Mouse (Mus musculus): ENCODE measurements around the gene Afdn.
"Not testable (repeated sequence)": the region's sequence is repeated elsewhere in the genome, so short reads cannot be mapped to it uniquely, and the experiment has no call there.

The Afdn gene

GRCm38 (mm10) chr17:13870236-13870635 lies 109.9 kb downstream of the Afdn start:
- DNase-seq (ENCODE audit: low read depth, low spot score) = no peak

GRCm38 (mm10) chr17:13874245-13874644 lies 113.9 kb downstream of the Afdn start:
- DNase-seq (ENCODE audit: low read depth, low spot score) = no peak

- DNase-seq (ENCODE audit: low read depth, low spot score) = no peak
Measured at GRCm38 (mm10) chr17:13877460-13877859, 117.1 kb downstream of the Afdn start.

GRCm38 (mm10) chr17:13879731-13880130 lies 119.4 kb downstream of the Afdn start:
- DNase-seq (ENCODE audit: low read depth, low spot score) = no peak

GRCm38 (mm10) chr17:13883540-13883939 lies 123.2 kb downstream of the Afdn start:
- no peak for DNase-seq (ENCODE audit: low read depth, low spot score)

- no peak for DNase-seq (ENCODE audit: low read depth, low spot score)
Measured at GRCm38 (mm10) chr17:13889818-13890434, 129.6 kb downstream of the Afdn start.

GRCm38 (mm10) chr17:13890932-13891331 lies 130.6 kb downstream of the Afdn start:
- DNase-seq (ENCODE audit: low read depth, low spot score) = no peak

- DNase-seq (ENCODE audit: low read depth, low spot score) = no peak
Measured at GRCm38 (mm10) chr17:13898838-13899237, 138.5 kb downstream of the Afdn start.

GRCm38 (mm10) chr17:13899241-13899640 lies 138.9 kb downstream of the Afdn start:
- no peak for DNase-seq (ENCODE audit: low read depth, low spot score)

- DNase-seq (ENCODE audit: low read depth, low spot score) = no peak
Measured at GRCm38 (mm10) chr17:13903793-13904192, 143.5 kb downstream of the Afdn start.

GRCm38 (mm10) chr17:13907082-13907481 lies 146.7 kb downstream of the Afdn start:
- no peak for DNase-seq (ENCODE audit: low read depth, low spot score)

- no peak for DNase-seq (ENCODE audit: low read depth, low spot score)
Measured at GRCm38 (mm10) chr17:13907681-13908080, 147.3 kb downstream of the Afdn start.

GRCm38 (mm10) chr17:13913951-13914350 lies 153.6 kb downstream of the Afdn start:
- no peak for DNase-seq (ENCODE audit: low read depth, low spot score)

GRCm38 (mm10) chr17:13914531-13914930 lies 154.2 kb downstream of the Afdn start:
- no peak for DNase-seq (ENCODE audit: low read depth, low spot score)

GRCm38 (mm10) chr17:13920771-13921170 lies 160.4 kb downstream of the Afdn start:
- DNase-seq (ENCODE audit: low read depth, low spot score) = no peak

GRCm38 (mm10) chr17:13923418-13923817 lies 163.1 kb downstream of the Afdn start:
- no peak for DNase-seq (ENCODE audit: low read depth, low spot score)

- no peak for DNase-seq (ENCODE audit: low read depth, low spot score)
Measured at GRCm38 (mm10) chr17:13924588-13924987, 164.2 kb downstream of the Afdn start.

- no peak for DNase-seq (ENCODE audit: low read depth, low spot score)
Measured at GRCm38 (mm10) chr17:13925931-13926330, 165.6 kb downstream of the Afdn start.

- DNase-seq (ENCODE audit: low read depth, low spot score) = no peak
Measured at GRCm38 (mm10) chr17:13930421-13930820, 170.1 kb downstream of the Afdn start.

- not testable (repeated sequence) for DNase-seq (ENCODE audit: low read depth, low spot score)
Measured at GRCm38 (mm10) chr17:13935364-13935763, 175.0 kb downstream of the Afdn start.

GRCm38 (mm10) chr17:13937787-13938186 lies 177.4 kb downstream of the Afdn start:
- DNase-seq (ENCODE audit: low read depth, low spot score) = no peak

- no peak for DNase-seq (ENCODE audit: low read depth, low spot score)
Measured at GRCm38 (mm10) chr17:13938652-13939051, 178.3 kb downstream of the Afdn start.

- DNase-seq (ENCODE audit: low read depth, low spot score) = not testable (repeated sequence)
Measured at GRCm38 (mm10) chr17:13939231-13939630, 178.9 kb downstream of the Afdn start.

- no peak for DNase-seq (ENCODE audit: low read depth, low spot score)
Measured at GRCm38 (mm10) chr17:13940487-13940886, 180.1 kb downstream of the Afdn start.

All from WW6 (cell line).